Mouse (Mus musculus): Measurements from ENCODE around the gene Slc44a2.

- no peak for TF ChIP-seq CTCF (IDR thresholded peaks at IDR 0.05; ENCODE audit: borderline replicate concordance, control insufficient read depth, extremely low read depth, insufficient read depth, low read length, poor library complexity)
- TF ChIP-seq POLR2A (IDR thresholded peaks at IDR 0.05; ENCODE audit: control insufficient read depth, extremely low read depth, insufficient read depth, low read length, poor library complexity), result no peak
Observed at GRCm38 (mm10) chr9:21319503-21319902, 995 bp upstream of the Slc44a2 start.

All from thymus, adult 2 months (tissue).